24 mouse cellular contexts compared by ENCODE assay signal in genomic region chr8:105983406-105983805, GRCm38 (mm10). TPM values are rescaled to one million over a fixed set of nuclear protein-coding genes. Genes with fewer than 3 reads are reported as not detected.
DNase-seq lines count a peak whose midpoint lies in the region; ATAC-seq and TF ChIP-seq lines count a peak whose summit lies in the region.
"Not testable (repeated sequence)": the region's sequence is repeated elsewhere in the genome, so short reads cannot be mapped to it uniquely, and the experiment has no call there.
"Had no signal": no experiment of that assay in that cellular context is flagged by ENCODE, and none has a peak within 500 bp of the region (broad histone marks: within the 10 kb centered on the region; RNA-seq: fewer than 3 reads in every experiment).

No protein-coding gene starts in this region.

- H3K4me3 ChIP-seq in bone marrow macrophage, adult 2 months (ENCODE audit: insufficient read depth, low read length): not testable (repeated sequence)

- peak; percentile 97 for ATAC-seq in granulocyte monocyte progenitor cell, adult 5-6 weeks (replicated peaks; ENCODE audit: poor library complexity, severe bottlenecking)
- ATAC-seq in hematopoietic stem cell, adult 5-6 weeks (replicated peaks in 1 of 2; ENCODE audit: insufficient read depth in 1 of 2, low FRiP score in 2 of 2, low TSS enrichment in 1 of 2, low read depth in 1 of 2, poor library complexity in 2 of 2, severe bottlenecking in 2 of 2): peak; percentile 83 to 87
- peak; percentile 97 for ATAC-seq in megakaryocyte, adult 5-6 weeks (ENCODE audit: poor library complexity, severe bottlenecking)
- ATAC-seq in megakaryocyte-erythroid progenitor cell, adult 5-6 weeks (replicated peaks; ENCODE audit: low FRiP score, low TSS enrichment, poor library complexity, severe bottlenecking): peak; percentile 40; the same call in 1 of the 2 replicates
- ATAC-seq in neutrophil, adult 5-6 weeks (ENCODE audit: extremely low read depth, insufficient number of reproducible peaks, low FRiP score, poor library complexity, severe bottlenecking): peak; percentile 18; the same call in 1 of the 2 replicates

- DNase-seq in A20 (ENCODE audit: low read depth, low spot score): peak; percentile 15

- TF ChIP-seq POLR2A in bone marrow macrophage, adult 2 months (IDR thresholded peaks at IDR 0.05; ENCODE audit: borderline replicate concordance, low read depth, low read length): not testable (repeated sequence)

- TF ChIP-seq CTCF in bone marrow macrophage, adult 2 months (IDR thresholded peaks at IDR 0.05; ENCODE audit: low read depth, low read length): not testable (repeated sequence)

- H3K27ac ChIP-seq in bone marrow macrophage, adult 2 months (ENCODE audit: insufficient read depth, low read depth, low read length): peak overlapping the region; percentile 70

- H3K4me1 ChIP-seq in bone marrow macrophage, adult 2 months (ENCODE audit: control insufficient read depth, insufficient read depth, low read length): peaks cover 14% of the 10 kb centered on the region

RNA-seq across cellular contexts. Expression of gene Dpep3, which starts 4.2 kb away (rescaled TPM):
- 3.2 and 3.6 TPM in 2 replicates for polyA plus RNA-seq in bone marrow macrophage, adult 2 months (2012; ENCODE audit: insufficient read depth, insufficient read length, missing spikeins)
- not detected in 2 replicates for total RNA-seq in granulocyte monocyte progenitor cell, adult 5-6 weeks (2014; fragmentation: Nextera tagmentation)
- total RNA-seq in granulocyte monocyte progenitor cell, adult 5-6 weeks (2017): not detected in 2 replicates
- not detected in 2 replicates for total RNA-seq in hematopoietic stem cell, adult 5-6 weeks (2017)
- not detected in 2 replicates for total RNA-seq in megakaryocyte, adult 5-6 weeks (2015)
- total RNA-seq in megakaryocyte, adult 5-6 weeks (2017): not detected in 2 replicates
- not detected in 2 replicates for total RNA-seq in megakaryocyte-erythroid progenitor cell, adult 5-6 weeks (2014; fragmentation: Nextera tagmentation)
- not detected in 2 replicates for total RNA-seq in megakaryocyte-erythroid progenitor cell, adult 5-6 weeks (2017)
- total RNA-seq in neutrophil, adult 5-6 weeks (2017): not detected in 2 replicates
- total RNA-seq: adrenal gland, adult 18-20 months; adrenal gland, adult 8-10 months; adrenal gland, postnatal 14 days; adrenal gland, postnatal 36 days; forebrain, postnatal 0 days had no signal
- polyA plus RNA-seq: activated CD4-positive, CD25-positive, alpha-beta regulatory T cell, adult 4 months; brain, embryonic 14.5 days; C2C12; cortical plate, adult 2 months; embryonic facial prominence, embryonic 10.5 days; embryonic facial prominence, embryonic 12.5 days; embryonic facial prominence, embryonic 14.5 days; forebrain, embryonic 11.5 days; forebrain, embryonic 13.5 days; forebrain, embryonic 15.5 days; forebrain, postnatal 0 days; Patski had no signal

RNA-seq across cellular contexts. Expression of gene Dus2, which starts 7.7 kb away (rescaled TPM):
- 6.1 and 8.3 TPM in 2 replicates for polyA plus RNA-seq in bone marrow macrophage, adult 2 months (2012; ENCODE audit: insufficient read depth, insufficient read length, missing spikeins)
- total RNA-seq in granulocyte monocyte progenitor cell, adult 5-6 weeks (2014; fragmentation: Nextera tagmentation): 8.3 and 9.6 TPM in 2 replicates
- 10.8 and 20.1 TPM in 2 replicates for total RNA-seq in granulocyte monocyte progenitor cell, adult 5-6 weeks (2017)
- 5.0 and 14.4 TPM in 2 replicates for total RNA-seq in hematopoietic stem cell, adult 5-6 weeks (2017)
- 3.8 and 4.3 TPM in 2 replicates for total RNA-seq in megakaryocyte, adult 5-6 weeks (2015)
- 6.0 and 6.9 TPM in 2 replicates for total RNA-seq in megakaryocyte, adult 5-6 weeks (2017)
- total RNA-seq in megakaryocyte-erythroid progenitor cell, adult 5-6 weeks (2014; fragmentation: Nextera tagmentation): 23.0 and 28.9 TPM in 2 replicates
- total RNA-seq in megakaryocyte-erythroid progenitor cell, adult 5-6 weeks (2017): 13.8 and 22.5 TPM in 2 replicates
- 19.4 and 19.6 TPM in 2 replicates for total RNA-seq in neutrophil, adult 5-6 weeks (2017)

RNA-seq across cellular contexts. Expression of gene Slc12a4, which starts 17.5 kb away (rescaled TPM):
- polyA plus RNA-seq in bone marrow macrophage, adult 2 months (2012; ENCODE audit: insufficient read depth, insufficient read length, missing spikeins): 19.6 and 27.5 TPM in 2 replicates
- 4.7 and 7.8 TPM in 2 replicates for total RNA-seq in granulocyte monocyte progenitor cell, adult 5-6 weeks (2014; fragmentation: Nextera tagmentation)
- total RNA-seq in granulocyte monocyte progenitor cell, adult 5-6 weeks (2017): 1.6 and 6.8 TPM in 2 replicates
- 1.4 and 8.0 TPM in 2 replicates for total RNA-seq in hematopoietic stem cell, adult 5-6 weeks (2017)
- total RNA-seq in megakaryocyte, adult 5-6 weeks (2015): 2.9 and 5.9 TPM in 2 replicates
- 2.1 and 9.4 TPM in 2 replicates for total RNA-seq in megakaryocyte, adult 5-6 weeks (2017)
- total RNA-seq in megakaryocyte-erythroid progenitor cell, adult 5-6 weeks (2014; fragmentation: Nextera tagmentation): 11.4 and 14.2 TPM in 2 replicates
- 4.7 and 10.5 TPM in 2 replicates for total RNA-seq in megakaryocyte-erythroid progenitor cell, adult 5-6 weeks (2017)
- total RNA-seq in neutrophil, adult 5-6 weeks (2017): 2.7 and 4.8 TPM in 2 replicates

RNA-seq across cellular contexts. Expression of gene Dpep2nb, which starts 22.4 kb away (rescaled TPM):
- not detected in 2 replicates for polyA plus RNA-seq in bone marrow macrophage, adult 2 months (2012; ENCODE audit: insufficient read depth, insufficient read length, missing spikeins)
- not detected in 2 replicates for total RNA-seq in granulocyte monocyte progenitor cell, adult 5-6 weeks (2014; fragmentation: Nextera tagmentation)
- 0.39 TPM in 1 of 2 replicates, not detected in the other for total RNA-seq in granulocyte monocyte progenitor cell, adult 5-6 weeks (2017)
- not detected in 2 replicates for total RNA-seq in hematopoietic stem cell, adult 5-6 weeks (2017)
- total RNA-seq in megakaryocyte, adult 5-6 weeks (2015): 0.20 TPM in 1 of 2 replicates, not detected in the other
- not detected in 2 replicates for total RNA-seq in megakaryocyte, adult 5-6 weeks (2017)
- total RNA-seq in megakaryocyte-erythroid progenitor cell, adult 5-6 weeks (2014; fragmentation: Nextera tagmentation): not detected in 2 replicates
- total RNA-seq in megakaryocyte-erythroid progenitor cell, adult 5-6 weeks (2017): not detected in 2 replicates
- not detected in 2 replicates for total RNA-seq in neutrophil, adult 5-6 weeks (2017)
- total RNA-seq: adrenal gland, adult 18-20 months; adrenal gland, adult 8-10 months; adrenal gland, postnatal 14 days; ES-E14; forebrain, postnatal 0 days had no signal
- polyA plus RNA-seq: activated CD4-positive, CD25-positive, alpha-beta regulatory T cell, adult 4 months; brain, embryonic 14.5 days; embryonic facial prominence, embryonic 10.5 days; embryonic facial prominence, embryonic 12.5 days; embryonic facial prominence, embryonic 14.5 days; forebrain, embryonic 11.5 days; forebrain, embryonic 13.5 days; forebrain, embryonic 15.5 days; forebrain, postnatal 0 days had no signal

RNA-seq across cellular contexts. Expression of gene Ddx28, which starts 28.3 kb away (rescaled TPM):
- 10.1 and 12.0 TPM in 2 replicates for polyA plus RNA-seq in bone marrow macrophage, adult 2 months (2012; ENCODE audit: insufficient read depth, insufficient read length, missing spikeins)
- total RNA-seq in granulocyte monocyte progenitor cell, adult 5-6 weeks (2014; fragmentation: Nextera tagmentation): 5.6 and 11.6 TPM in 2 replicates
- total RNA-seq in granulocyte monocyte progenitor cell, adult 5-6 weeks (2017): 15.1 and 20.2 TPM in 2 replicates
- 10.1 and 12.8 TPM in 2 replicates for total RNA-seq in hematopoietic stem cell, adult 5-6 weeks (2017)
- 8.8 and 9.6 TPM in 2 replicates for total RNA-seq in megakaryocyte, adult 5-6 weeks (2015)
- 13.7 and 13.9 TPM in 2 replicates for total RNA-seq in megakaryocyte, adult 5-6 weeks (2017)
- total RNA-seq in megakaryocyte-erythroid progenitor cell, adult 5-6 weeks (2014; fragmentation: Nextera tagmentation): 11.6 and 18.3 TPM in 2 replicates
- total RNA-seq in megakaryocyte-erythroid progenitor cell, adult 5-6 weeks (2017): 11.8 and 14.4 TPM in 2 replicates
- total RNA-seq in neutrophil, adult 5-6 weeks (2017): 7.2 and 7.7 TPM in 2 replicates

Comparison
In these comparisons a context has a peak if more than half of its experiments do, and no peak if none do; other contexts are left out.
1. ATAC-seq: peak in every context shown above with its lines; median percentile 97 in granulocyte monocyte progenitor cell, adult 5-6 weeks; 97 in megakaryocyte, adult 5-6 weeks; 85 in hematopoietic stem cell, adult 5-6 weeks; 40 in megakaryocyte-erythroid progenitor cell, adult 5-6 weeks; 18 in neutrophil, adult 5-6 weeks.